Mouse (Mus musculus): ENCODE measurements around the gene Cdc42se2. TPM values are rescaled to one million over a fixed set of nuclear protein-coding genes. Genes with fewer than 3 reads are reported as not detected.

Gene Cdc42se2
- 229 and 253 TPM in 2 replicates for polyA plus RNA-seq (2016; fragmentation: Nextera tagmentation; extraction: Ambion mirVana)

DNA sequence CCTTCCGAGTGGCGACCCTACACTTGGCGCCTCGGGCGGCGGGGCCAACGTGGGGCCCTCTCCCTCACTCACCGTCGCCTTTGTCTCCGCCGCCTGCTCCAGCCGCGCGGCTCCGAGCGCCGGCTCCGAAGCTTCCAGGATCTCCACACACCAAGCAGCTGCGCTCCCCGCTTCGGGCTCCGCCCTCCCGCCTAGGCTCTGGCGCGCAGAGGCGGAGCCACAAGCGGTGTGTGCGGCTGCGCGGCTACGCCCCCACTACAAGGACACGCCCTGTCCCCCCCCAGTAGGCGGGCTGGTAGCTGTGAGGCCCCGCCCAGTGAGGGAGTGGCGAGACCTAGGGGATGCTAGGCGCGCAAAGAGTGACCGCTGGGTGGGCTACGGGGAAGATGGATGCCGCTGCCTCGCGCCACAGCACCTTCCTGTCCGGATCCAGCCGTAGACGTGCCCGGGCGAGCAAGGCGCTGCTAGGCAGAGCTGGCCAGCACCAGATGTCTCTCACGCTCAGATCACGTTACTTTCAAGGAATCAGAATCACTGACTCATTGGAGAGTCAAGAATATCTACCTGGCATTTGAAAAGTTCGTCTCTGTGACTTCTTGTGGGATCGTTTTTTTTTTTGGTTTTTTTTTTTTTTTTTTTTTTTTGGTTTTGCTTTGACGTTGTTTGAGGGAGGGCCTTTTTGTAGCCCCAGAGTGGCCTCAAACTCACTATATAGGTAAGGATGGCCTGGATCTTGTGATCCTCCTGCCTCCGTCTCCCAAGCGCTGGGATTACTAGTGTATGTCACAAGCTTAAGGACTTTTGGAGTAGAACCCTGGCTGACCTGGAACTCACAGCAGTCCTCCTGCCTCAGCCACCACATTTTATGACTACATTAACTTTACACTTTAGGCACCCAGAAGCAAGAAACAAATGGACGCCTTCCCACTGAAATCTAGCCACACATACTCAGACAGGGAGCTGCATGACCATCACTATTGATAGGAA lies at the start of gene Cdc42se2:
Cdc42se2 (minus strand) TSS at position 188 of the 987 bp plus-strand sequence.
- 4% methylated on average over 56 of the region's 56 CpGs for WGBS
- Histone ChIP-seq H3K36me3 (peaks cover 21% of the 10 kb centered on the region), H3K27ac (replicated peaks) (peak within 1 kb of the TSS; percentile 99), H3K4me1 (peaks cover 43% of the 10 kb centered on the region), H3K9me3 (replicated peaks) (no peaks in the 10 kb centered on the region), H3K4me3 (peak within 1 kb of the TSS; percentile 97), H3K27me3 (ENCODE audit: low read depth, poor library complexity, severe bottlenecking) (no peaks in the 10 kb centered on the region)
- DNase-seq (ENCODE audit: low spot score), result peak; percentile 99

DNA sequence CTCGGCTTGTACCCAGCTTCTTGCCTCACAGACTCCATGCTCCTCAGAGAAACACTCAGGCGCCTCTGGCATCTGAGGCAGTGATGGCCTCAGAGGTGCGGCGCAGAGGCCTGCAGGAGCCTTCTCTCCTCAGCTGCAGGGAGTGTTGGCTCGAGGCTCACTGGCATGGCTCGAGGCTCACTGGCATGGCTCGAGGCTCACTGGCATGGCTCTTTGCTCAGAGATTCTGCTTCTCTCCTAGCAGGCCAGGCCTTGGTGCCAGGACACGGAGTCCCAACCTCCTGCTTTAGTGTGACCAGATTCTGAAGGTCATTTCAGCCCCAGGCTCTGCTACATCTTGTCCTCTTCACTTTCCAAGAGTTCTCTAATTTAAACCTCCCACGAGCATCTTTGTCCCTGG lies 48.6 kb upstream of the Cdc42se2 start:
- Histone ChIP-seq H3K4me3 (no peak overlapping the region), H3K9me3 (replicated peaks) (no peaks in the 10 kb centered on the region), H3K27me3 (ENCODE audit: low read depth, poor library complexity, severe bottlenecking) (no peaks in the 10 kb centered on the region), H3K36me3 (no peaks in the 10 kb centered on the region), H3K27ac (replicated peaks) (no peak overlapping the region), H3K4me1 (no peaks in the 10 kb centered on the region)
- no peak for DNase-seq (ENCODE audit: low spot score)
- 84% methylated on average over 9 of the region's 9 CpGs for WGBS

- no peak for DNase-seq (ENCODE audit: low spot score)
- 55% methylated on average over 2 of the region's 2 CpGs for WGBS
- Histone ChIP-seq H3K4me3 (no peak overlapping the region), H3K27me3 (ENCODE audit: low read depth, poor library complexity, severe bottlenecking) (no peaks in the 10 kb centered on the region), H3K4me1 (no peaks in the 10 kb centered on the region), H3K9me3 (replicated peaks) (no peaks in the 10 kb centered on the region), H3K27ac (replicated peaks) (no peak overlapping the region), H3K36me3 (no peaks in the 10 kb centered on the region)
Observed at GRCm38 (mm10) chr11:54834596-54834995, 47.1 kb upstream of the Cdc42se2 start.

DNA sequence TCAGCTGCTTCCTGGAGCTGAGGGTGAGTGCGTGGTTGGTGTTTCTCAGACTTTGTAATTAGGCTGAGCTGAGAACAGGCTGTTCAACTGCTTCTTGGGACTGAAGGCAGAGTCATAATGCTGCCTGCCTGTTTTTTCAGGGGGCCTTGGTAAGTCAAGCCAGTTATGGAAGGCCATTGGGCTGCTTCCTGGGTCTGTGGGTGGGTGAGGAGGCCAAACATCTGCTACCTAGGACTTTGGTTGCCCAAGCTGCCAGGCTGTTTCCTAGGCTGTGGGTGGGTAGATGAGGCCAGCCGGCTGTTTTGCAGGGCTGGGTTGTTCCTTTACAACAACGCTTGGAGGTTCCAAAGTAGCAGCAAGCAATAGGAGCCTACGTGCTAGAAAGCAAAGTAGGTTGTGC lies 46.4 kb upstream of the Cdc42se2 start:
- Histone ChIP-seq H3K27me3 (ENCODE audit: low read depth, poor library complexity, severe bottlenecking) (no peaks in the 10 kb centered on the region), H3K27ac (replicated peaks) (peak overlapping the region; percentile 38; the same call in 1 of the 2 replicates), H3K9me3 (replicated peaks) (no peaks in the 10 kb centered on the region), H3K36me3 (no peaks in the 10 kb centered on the region), H3K4me1 (no peaks in the 10 kb centered on the region), H3K4me3 (no peak overlapping the region)
- no peak for DNase-seq (ENCODE audit: low spot score)
- 91% methylated on average over 4 of the region's 4 CpGs for WGBS

DNA sequence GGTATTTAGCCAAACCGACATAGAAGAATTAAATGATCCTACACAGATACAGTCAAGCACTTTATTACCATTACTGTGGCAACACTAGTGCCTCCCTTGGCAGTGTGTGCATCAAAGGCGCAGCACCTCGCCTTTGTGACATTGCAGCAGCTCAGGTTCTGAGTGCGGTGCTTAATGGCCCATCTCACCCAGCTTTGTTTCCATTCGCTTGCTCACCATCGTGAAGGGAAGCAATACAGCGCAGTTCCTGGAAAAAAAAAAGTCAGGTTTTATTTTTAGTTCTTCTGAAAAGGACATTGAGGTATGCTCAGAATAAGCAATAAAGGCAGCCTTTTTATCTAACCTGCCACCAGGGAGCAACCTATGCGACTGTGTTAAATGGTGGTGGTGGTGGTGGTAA lies 39.3 kb upstream of the Cdc42se2 start:
- Histone ChIP-seq H3K4me1 (no peaks in the 10 kb centered on the region), H3K9me3 (replicated peaks) (peaks cover 7% of the 10 kb centered on the region), H3K4me3 (no peak overlapping the region), H3K36me3 (no peaks in the 10 kb centered on the region), H3K27ac (replicated peaks) (no peak overlapping the region), H3K27me3 (ENCODE audit: low read depth, poor library complexity, severe bottlenecking) (no peaks in the 10 kb centered on the region)
- no peak for DNase-seq (ENCODE audit: low spot score)
- 95% methylated on average over 8 of the region's 8 CpGs for WGBS

DNA sequence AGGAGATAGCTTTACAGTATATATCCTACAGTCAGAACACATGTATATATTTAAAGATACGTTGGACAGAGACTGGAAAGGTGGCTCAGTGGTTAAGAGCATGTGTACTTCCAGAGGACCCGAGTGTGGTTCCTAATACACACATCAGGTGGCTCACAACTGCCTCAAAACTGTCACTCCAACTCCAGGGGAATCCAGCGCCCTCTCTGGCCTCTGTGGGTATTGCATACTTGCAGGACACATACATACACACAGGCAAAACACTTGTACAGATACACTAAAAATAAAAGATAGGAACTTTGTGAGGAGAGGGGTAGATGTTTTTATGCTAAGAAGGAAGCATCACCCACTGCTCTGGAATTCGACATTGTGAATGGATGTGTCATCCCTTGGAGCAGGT lies 38.3 kb upstream of the Cdc42se2 start:
- no peak for DNase-seq (ENCODE audit: low spot score)
- H3K4me3 ChIP-seq, result no peak overlapping the region
- peaks cover under 1% of the 10 kb centered on the region; the same call in 1 of the 2 replicates for H3K4me1 ChIP-seq
- WGBS, result 85% methylated on average over 4 of the region's 4 CpGs
- H3K36me3 ChIP-seq, result no peaks in the 10 kb centered on the region
- H3K9me3 ChIP-seq (replicated peaks), result peaks cover 7% of the 10 kb centered on the region
- no peaks in the 10 kb centered on the region for H3K27me3 ChIP-seq (ENCODE audit: low read depth, poor library complexity, severe bottlenecking)
- H3K27ac ChIP-seq (replicated peaks), result no peak overlapping the region

GRCm38 (mm10) chr11:54823467-54823866 lies 36.0 kb upstream of the Cdc42se2 start:
- WGBS, result 86% methylated on average over 4 of the region's 4 CpGs
- DNase-seq (ENCODE audit: low spot score), result no peak
- H3K4me3 ChIP-seq, result no peak overlapping the region
- H3K27ac ChIP-seq (replicated peaks), result no peak overlapping the region
- H3K27me3 ChIP-seq (ENCODE audit: low read depth, poor library complexity, severe bottlenecking), result no peaks in the 10 kb centered on the region
- H3K9me3 ChIP-seq (replicated peaks), result peaks cover 7% of the 10 kb centered on the region
- no peaks in the 10 kb centered on the region for H3K36me3 ChIP-seq
- H3K4me1 ChIP-seq, result peaks cover 13% of the 10 kb centered on the region

DNA sequence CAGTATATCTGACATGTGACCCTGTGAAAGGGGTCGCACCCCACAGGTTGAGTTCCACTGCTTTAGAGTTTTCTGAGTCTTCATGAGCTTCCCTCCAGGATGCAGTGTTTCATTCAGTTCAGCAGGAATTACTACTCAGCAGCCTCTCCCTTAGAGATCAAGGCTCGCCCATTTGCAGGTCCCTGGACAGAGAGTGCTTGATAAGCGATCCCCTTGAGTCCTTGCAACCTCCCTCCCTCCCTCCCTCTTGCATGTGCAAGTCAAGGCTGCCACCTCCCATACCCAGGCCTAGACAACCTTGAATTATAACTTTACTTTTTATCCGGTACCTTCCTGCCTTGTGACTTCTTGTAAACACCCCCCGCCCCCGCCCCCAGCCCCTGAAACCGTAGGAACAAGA lies 32.0 kb upstream of the Cdc42se2 start:
- no peak for DNase-seq (ENCODE audit: low spot score)
- H3K4me1 ChIP-seq, result peaks cover 13% of the 10 kb centered on the region
- WGBS, result 62% methylated on average over 7 of the region's 7 CpGs
- H3K27ac ChIP-seq (replicated peaks), result peak overlapping the region; percentile 42; the same call in 1 of the 2 replicates
- no peak overlapping the region for H3K4me3 ChIP-seq
- H3K36me3 ChIP-seq, result no peaks in the 10 kb centered on the region
- H3K27me3 ChIP-seq (ENCODE audit: low read depth, poor library complexity, severe bottlenecking), result no peaks in the 10 kb centered on the region
- H3K9me3 ChIP-seq (replicated peaks), result peaks cover 7% of the 10 kb centered on the region

DNA sequence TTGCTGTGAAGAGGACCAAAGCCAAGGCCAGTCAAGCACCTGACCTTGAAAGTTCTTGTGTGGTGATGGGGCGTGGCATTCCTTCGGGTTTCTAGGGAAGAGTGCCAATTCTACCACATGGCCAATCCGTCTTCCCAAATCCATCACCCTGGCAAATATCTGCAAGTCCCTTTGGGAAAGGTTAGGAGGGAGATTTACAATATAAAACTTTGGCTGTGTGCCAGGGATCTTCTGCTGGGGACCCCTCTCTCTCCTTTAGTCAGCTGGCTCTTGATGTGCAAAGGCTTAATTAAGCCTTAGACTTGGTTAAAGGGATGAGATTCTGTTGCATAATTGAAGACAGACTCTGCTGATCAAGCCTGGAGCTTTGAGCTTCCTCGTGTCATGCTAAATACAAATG lies 30.0 kb upstream of the Cdc42se2 start:
- Histone ChIP-seq H3K4me3 (no peak overlapping the region), H3K4me1 (peaks cover 32% of the 10 kb centered on the region), H3K36me3 (no peaks in the 10 kb centered on the region), H3K9me3 (replicated peaks) (no peaks in the 10 kb centered on the region), H3K27ac (replicated peaks) (peak overlapping the region; percentile 10; the same call in 1 of the 2 replicates), H3K27me3 (ENCODE audit: low read depth, poor library complexity, severe bottlenecking) (no peaks in the 10 kb centered on the region)
- no peak for DNase-seq (ENCODE audit: low spot score)
- WGBS, result 92% methylated on average over 4 of the region's 4 CpGs

GRCm38 (mm10) chr11:54815659-54816058 lies 28.2 kb upstream of the Cdc42se2 start:
- Histone ChIP-seq H3K36me3 (no peaks in the 10 kb centered on the region), H3K4me3 (no peak overlapping the region), H3K27me3 (ENCODE audit: low read depth, poor library complexity, severe bottlenecking) (no peaks in the 10 kb centered on the region), H3K4me1 (peaks cover 48% of the 10 kb centered on the region), H3K27ac (replicated peaks) (no peak overlapping the region), H3K9me3 (replicated peaks) (no peaks in the 10 kb centered on the region)
- no peak for DNase-seq (ENCODE audit: low spot score)

- WGBS, result 33% methylated on average over 8 of the region's 8 CpGs
- Histone ChIP-seq H3K4me3 (no peak overlapping the region; the same call in 1 of the 2 replicates), H3K4me1 (peaks cover 47% of the 10 kb centered on the region), H3K27me3 (ENCODE audit: low read depth, poor library complexity, severe bottlenecking) (no peaks in the 10 kb centered on the region), H3K9me3 (replicated peaks) (no peaks in the 10 kb centered on the region), H3K36me3 (no peaks in the 10 kb centered on the region), H3K27ac (replicated peaks) (peak overlapping the region; percentile 89)
- peak; percentile 81 for DNase-seq (ENCODE audit: low spot score)
Observed at GRCm38 (mm10) chr11:54812812-54813516, 25.5 kb upstream of the Cdc42se2 start.

DNA sequence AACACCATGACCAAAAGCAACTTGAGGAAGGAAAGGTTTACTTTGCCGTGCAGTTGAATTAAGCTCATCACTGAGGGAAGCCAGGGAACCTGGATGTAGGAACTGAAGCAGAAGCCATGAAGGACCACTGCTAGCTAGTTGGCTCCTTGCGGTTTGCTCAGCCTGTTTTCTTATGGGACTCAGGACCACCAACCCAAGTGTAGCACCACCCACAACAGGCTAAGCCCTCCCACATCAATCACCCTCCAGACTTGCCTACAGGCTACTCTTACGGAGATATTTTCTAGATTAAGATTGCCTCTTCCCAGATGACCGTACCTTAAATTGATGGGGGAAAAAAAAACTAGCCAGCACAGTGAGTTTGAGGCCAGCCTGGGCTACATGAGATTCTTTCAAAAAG lies 24.8 kb upstream of the Cdc42se2 start:
- H3K27ac ChIP-seq (replicated peaks), result peak overlapping the region; percentile 89
- H3K27me3 ChIP-seq (ENCODE audit: low read depth, poor library complexity, severe bottlenecking), result no peaks in the 10 kb centered on the region
- H3K4me3 ChIP-seq, result peak overlapping the region; percentile 14; the same call in 1 of the 2 replicates
- WGBS, result 44% methylated on average over 4 of the region's 4 CpGs
- peaks cover 47% of the 10 kb centered on the region for H3K4me1 ChIP-seq
- H3K9me3 ChIP-seq (replicated peaks), result no peaks in the 10 kb centered on the region
- no peaks in the 10 kb centered on the region for H3K36me3 ChIP-seq
- peak; percentile 40 for DNase-seq (ENCODE audit: low spot score)

DNA sequence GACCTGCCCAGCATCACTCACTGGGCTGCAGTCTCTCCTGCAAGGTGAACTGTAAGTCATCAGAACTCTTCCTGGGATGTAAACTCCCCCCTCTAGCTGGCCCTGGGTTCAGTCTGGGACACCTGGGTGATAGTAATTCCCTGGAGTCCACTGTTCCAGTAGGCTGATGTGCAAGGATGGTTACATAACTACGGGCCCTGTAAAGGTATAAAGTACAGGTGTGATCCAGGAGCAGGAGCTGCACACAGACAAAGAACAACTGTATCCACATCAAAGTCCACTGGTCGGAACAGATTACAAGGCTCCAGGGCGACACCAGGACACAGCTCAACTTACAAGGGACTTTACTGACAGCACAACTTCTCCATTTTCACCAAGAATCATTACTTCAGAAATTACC lies 23.6 kb upstream of the Cdc42se2 start:
- WGBS, result 87% methylated on average over 3 of the region's 3 CpGs

More for the DNA sequence above, 23.6 kb upstream of the Cdc42se2 start:
- peaks cover 47% of the 10 kb centered on the region for H3K4me1 ChIP-seq
- no peaks in the 10 kb centered on the region for H3K9me3 ChIP-seq (replicated peaks)
- DNase-seq (ENCODE audit: low spot score), result no peak
- H3K27me3 ChIP-seq (ENCODE audit: low read depth, poor library complexity, severe bottlenecking), result no peaks in the 10 kb centered on the region
- no peaks in the 10 kb centered on the region for H3K36me3 ChIP-seq
- H3K27ac ChIP-seq (replicated peaks), result peak overlapping the region; percentile 89
- H3K4me3 ChIP-seq, result no peak overlapping the region

Measured in midbrain, embryonic 10.5 days (tissue).